Mouse (Mus musculus): ENCODE measurements around the gene Myo7a. TPM values are rescaled to one million over a fixed set of nuclear protein-coding genes. Genes with fewer than 3 reads are reported as not detected.
A peak's percentile ranks its signal among the peaks of the same experiment; 100 is the strongest.

Myo7a gene
- 10.2 and 10.5 TPM in 2 replicates for polyA plus RNA-seq (2015; fragmentation: Nextera tagmentation; extraction: Ambion mirVana)

DNA sequence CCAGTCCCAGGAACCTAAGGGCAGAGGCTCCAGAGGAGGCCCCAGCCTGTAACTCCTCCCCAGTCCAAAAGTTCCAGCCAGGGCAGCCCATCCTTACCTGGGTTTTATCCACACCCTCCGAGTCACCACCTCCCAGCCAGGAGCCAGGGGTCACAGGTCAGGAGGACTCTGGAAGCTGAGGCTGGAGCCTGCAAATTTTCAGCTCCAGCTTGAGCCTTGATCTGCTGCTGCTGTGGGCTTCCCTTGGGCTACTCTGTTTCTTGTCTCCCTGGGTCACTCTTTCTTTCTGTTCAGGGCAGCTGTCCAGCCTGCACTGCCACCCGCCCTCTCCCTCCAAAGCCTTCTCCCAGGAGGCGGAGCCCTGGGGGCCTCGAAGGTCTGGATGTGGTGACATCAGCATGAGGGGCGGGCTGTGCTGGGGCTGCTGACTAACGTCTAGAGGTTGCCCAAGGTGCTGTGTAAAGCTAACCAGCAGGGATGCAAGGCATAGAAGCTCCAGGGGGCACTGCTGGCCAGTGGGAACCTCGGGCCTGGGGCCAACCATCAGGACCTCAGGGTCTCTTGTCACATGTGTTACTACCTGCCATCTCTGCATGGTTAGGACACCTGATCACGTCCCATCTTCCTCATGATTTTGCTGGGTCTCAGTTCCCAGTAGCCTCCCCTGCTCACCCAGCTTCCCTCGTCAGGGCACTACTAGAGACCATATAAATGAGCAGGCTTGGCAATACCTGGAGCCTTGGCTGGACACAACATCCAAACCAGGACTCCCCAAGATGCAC is at the start of gene Myo7a:
Gene Myo7a, minus strand, starts transcription at position 346 of the 782 bp plus-strand sequence.
- H3K4me2 ChIP-seq = peak within 1 kb of the TSS; percentile 60
- peak within 1 kb of the TSS; percentile 57 for H3K9ac ChIP-seq

DNA sequence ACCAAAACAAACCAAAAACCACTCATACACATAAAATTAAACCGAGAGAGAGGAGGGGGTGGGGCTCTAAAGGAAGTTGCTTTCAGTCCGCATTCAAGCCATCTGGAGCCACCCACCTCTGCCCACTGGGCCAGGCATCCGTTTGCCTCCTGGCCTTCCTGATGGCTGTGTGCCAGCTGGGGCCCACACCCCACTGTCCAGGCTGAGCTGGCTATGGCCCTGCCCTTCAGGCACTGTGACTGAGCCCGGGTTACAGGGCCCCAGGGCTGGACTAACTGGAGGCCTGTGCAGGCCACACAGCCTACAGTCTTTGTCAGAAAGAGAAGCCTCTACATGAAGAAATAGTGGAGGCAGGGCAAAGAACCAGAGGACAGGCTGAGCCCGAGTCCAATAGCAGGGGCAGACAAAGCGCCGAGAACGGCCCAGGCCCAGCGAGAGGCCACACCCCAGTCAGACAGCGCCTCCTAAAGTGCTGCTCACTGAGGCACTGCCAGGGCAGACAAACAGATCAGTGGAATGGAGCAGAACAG is 45.7 kb upstream of the Myo7a start:
- H3K27me3 ChIP-seq = no peaks in the 10 kb centered on the region
- peaks cover 24% of the 10 kb centered on the region for H3K4me1 ChIP-seq
- no peak; the same call in 1 of the 2 replicates for ATAC-seq (ENCODE audit: insufficient number of reproducible peaks, insufficient read depth, low FRiP score, low TSS enrichment, low read depth)
- WGBS = 57% methylated on average over 10 of the region's 10 CpGs
- H3K4me3 ChIP-seq = no peak overlapping the region
- H3K9me3 ChIP-seq = no peaks in the 10 kb centered on the region
- no peaks in the 10 kb centered on the region for H3K36me3 ChIP-seq
- H3K9ac ChIP-seq = 0 out of 2 replicates have a peak overlapping the region, but pooled peaks have one; percentile 40
- peak overlapping the region; percentile 78; the same call in 1 of the 2 replicates for H3K27ac ChIP-seq
- H3K4me2 ChIP-seq = no peak overlapping the region

More for the DNA sequence above, at the start of gene Myo7a:
- Histone ChIP-seq H3K4me1 (peaks cover 24% of the 10 kb centered on the region), H3K36me3 (no peaks in the 10 kb centered on the region), H3K9me3 (no peaks in the 10 kb centered on the region), H3K27me3 (peaks cover 5% of the 10 kb centered on the region; the same call in 1 of the 2 replicates), H3K4me3 (peak within 1 kb of the TSS; percentile 27), H3K27ac (no peak within 1 kb of the TSS)
- WGBS = 35% methylated on average over 9 of the region's 9 CpGs
- no peak for ATAC-seq (ENCODE audit: insufficient number of reproducible peaks, insufficient read depth, low FRiP score, low TSS enrichment, low read depth)

DNA sequence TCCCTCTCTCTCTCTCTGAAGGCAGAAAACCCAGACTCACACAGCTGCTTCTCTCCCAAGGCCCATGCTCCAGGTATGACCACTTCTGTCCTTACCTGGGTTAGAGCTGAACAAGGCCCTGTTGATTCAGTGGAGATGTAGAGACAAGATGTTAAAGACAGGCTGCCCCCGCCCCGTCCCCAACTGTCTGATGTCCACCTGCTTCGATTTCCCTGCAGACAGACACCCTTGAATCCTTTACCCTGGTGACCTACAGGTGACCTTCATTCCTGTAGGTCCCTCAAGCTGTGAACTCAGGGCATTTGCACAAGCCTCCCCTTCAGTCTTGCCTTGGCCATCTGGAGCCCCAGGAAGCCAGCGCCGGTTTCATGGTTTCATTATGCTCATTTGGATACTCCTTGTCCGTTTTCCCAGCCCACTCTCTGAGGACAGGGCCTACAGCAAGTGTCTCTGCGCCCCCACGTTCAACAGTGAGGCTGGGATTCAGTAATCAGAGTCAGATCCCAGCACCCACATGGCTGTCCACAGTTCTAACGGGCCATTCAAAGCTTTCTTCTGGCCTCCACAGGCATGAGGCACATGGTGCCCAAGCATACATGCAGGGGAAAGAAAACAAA is 45.2 kb upstream of the Myo7a start:
- H3K36me3 ChIP-seq = no peaks in the 10 kb centered on the region
- H3K27ac ChIP-seq = peak overlapping the region; percentile 78; the same call in 1 of the 2 replicates

DNA sequence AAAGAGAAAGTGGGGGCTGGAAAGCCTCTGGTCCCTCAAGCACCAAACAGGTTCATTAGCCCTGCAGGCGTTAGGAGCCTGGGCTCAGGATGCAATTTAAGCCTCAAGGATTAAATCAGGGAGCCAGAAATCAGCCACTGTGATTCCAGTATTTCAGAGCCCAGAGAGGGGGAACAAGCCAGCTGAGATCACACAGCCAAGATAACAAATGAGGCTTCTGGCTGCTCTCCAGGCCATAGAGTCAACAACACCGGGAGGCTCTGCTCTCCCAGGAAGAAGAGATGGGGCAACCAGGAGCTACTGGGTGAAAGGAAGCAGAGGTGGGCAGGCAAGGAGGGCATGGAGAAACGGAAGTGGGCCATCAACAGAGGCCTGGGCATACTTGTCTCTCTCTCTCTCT is 44.4 kb upstream of the Myo7a start:
- H3K27me3 ChIP-seq = no peaks in the 10 kb centered on the region
- peaks cover 37% of the 10 kb centered on the region for H3K4me1 ChIP-seq
- WGBS = 52% methylated on average over 3 of the region's 3 CpGs
- H3K4me2 ChIP-seq = no peak overlapping the region
- H3K27ac ChIP-seq = no peak overlapping the region
- H3K9me3 ChIP-seq = no peaks in the 10 kb centered on the region
- no peak overlapping the region for H3K9ac ChIP-seq
- ATAC-seq (ENCODE audit: insufficient number of reproducible peaks, insufficient read depth, low FRiP score, low TSS enrichment, low read depth) = no peak
- H3K36me3 ChIP-seq = no peaks in the 10 kb centered on the region
- H3K4me3 ChIP-seq = no peak overlapping the region

More for the DNA sequence above, 45.2 kb upstream of the Myo7a start:
- no peak for ATAC-seq (ENCODE audit: insufficient number of reproducible peaks, insufficient read depth, low FRiP score, low TSS enrichment, low read depth)
- no peaks in the 10 kb centered on the region for H3K27me3 ChIP-seq
- no peak overlapping the region for H3K9ac ChIP-seq
- no peak overlapping the region for H3K4me3 ChIP-seq
- no peaks in the 10 kb centered on the region for H3K9me3 ChIP-seq
- no peak overlapping the region for H3K4me2 ChIP-seq
- peaks cover 30% of the 10 kb centered on the region for H3K4me1 ChIP-seq
- 56% methylated on average over 9 of the region's 9 CpGs for WGBS

DNA sequence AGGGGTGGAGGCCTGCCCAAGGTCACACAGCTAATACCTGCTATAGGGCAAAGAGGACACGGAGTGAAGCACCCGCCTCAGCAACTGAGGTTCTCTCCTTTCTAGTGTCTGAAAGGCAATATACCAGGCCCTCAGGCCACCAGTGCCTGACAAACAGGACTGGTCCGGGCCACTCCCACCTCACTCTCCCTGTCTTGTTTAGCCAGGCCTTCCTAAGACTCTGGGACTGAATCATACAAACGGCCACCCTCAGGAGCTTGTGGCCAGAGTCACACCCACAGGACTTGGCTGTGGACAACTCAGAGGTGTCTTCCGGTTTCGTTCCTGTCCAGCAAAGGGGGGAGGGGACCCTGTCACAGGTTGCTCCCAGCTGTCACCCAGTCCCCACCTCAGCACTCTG is 42.9 kb upstream of the Myo7a start:
- Histone ChIP-seq H3K36me3 (no peaks in the 10 kb centered on the region), H3K4me3 (no peak overlapping the region), H3K27me3 (no peaks in the 10 kb centered on the region), H3K27ac (no peak overlapping the region), H3K9me3 (no peaks in the 10 kb centered on the region), H3K9ac (no peak overlapping the region), H3K4me2 (no peak overlapping the region), H3K4me1 (peaks cover 40% of the 10 kb centered on the region)
- WGBS = 73% methylated on average over 6 of the region's 6 CpGs
- ATAC-seq (ENCODE audit: insufficient number of reproducible peaks, insufficient read depth, low FRiP score, low TSS enrichment, low read depth) = no peak

DNA sequence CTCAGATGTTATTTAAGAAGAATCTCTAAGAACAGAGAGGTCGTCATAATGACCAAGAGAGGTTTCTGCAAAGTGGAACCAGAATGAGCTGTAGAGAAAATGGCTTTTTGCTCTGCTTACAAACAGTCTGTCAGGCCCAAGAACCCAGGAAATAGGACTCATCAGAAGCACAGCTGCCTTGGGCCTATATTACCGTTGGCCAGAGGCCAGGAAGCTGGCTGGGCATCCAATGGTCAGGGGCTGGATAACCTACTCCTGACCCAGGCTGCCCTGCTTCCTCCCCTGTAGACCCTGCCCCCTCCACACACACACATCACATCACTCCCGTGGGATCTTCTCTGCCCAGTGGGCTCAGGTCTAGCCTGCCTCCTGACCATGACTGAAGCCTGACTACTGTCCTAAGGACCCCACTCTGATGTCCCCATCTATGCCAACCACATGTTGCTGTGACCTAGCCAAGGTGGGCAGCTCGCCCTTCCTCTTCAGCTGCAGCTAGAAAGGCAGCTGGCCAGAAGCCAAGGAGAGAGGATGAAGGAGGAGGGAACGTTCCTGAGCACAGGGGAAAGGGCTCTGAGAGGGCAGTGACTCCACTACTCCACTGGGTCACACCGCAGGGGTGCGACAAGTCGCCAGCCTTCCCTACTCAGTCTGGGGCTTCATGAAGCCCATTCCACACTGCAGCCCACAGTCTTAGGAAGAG is 40.9 kb upstream of the Myo7a start:
- H3K27ac ChIP-seq = no peak overlapping the region
- peaks cover 51% of the 10 kb centered on the region for H3K4me1 ChIP-seq
- H3K4me2 ChIP-seq = no peak overlapping the region
- H3K9ac ChIP-seq = no peak overlapping the region
- H3K36me3 ChIP-seq = no peaks in the 10 kb centered on the region
- H3K9me3 ChIP-seq = no peaks in the 10 kb centered on the region
- no peak overlapping the region for H3K4me3 ChIP-seq
- H3K27me3 ChIP-seq = no peaks in the 10 kb centered on the region
- WGBS = 40% methylated on average over 8 of the region's 8 CpGs
- no peak for ATAC-seq (ENCODE audit: insufficient number of reproducible peaks, insufficient read depth, low FRiP score, low TSS enrichment, low read depth)

DNA sequence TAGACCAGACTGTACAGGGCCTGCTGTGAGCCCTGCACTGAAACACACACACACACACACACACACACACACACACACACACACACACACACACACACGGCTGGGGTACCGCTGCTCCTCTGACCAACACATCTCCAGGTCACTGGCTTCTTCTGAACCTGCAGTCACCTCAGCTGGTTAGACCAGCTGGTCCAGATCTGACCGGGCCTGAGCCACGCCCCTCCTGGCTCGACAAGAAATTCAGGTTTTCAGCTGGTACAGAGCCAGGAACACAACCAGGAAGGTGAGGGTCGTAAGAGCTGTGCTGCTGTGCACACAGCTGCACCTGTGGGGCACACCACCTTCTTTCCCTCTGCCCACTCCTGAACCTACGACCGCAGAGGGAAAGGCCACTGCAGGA is 39.2 kb upstream of the Myo7a start:
- Histone ChIP-seq H3K4me2 (no peak overlapping the region), H3K27me3 (no peaks in the 10 kb centered on the region), H3K9me3 (no peaks in the 10 kb centered on the region), H3K27ac (peak overlapping the region; percentile 33; the same call in 1 of the 2 replicates), H3K4me3 (no peak overlapping the region), H3K36me3 (no peaks in the 10 kb centered on the region), H3K4me1 (peaks cover 38% of the 10 kb centered on the region), H3K9ac (no peak overlapping the region)
- 40% methylated on average over 8 of the region's 8 CpGs for WGBS
- peak; percentile 35; the same call in 1 of the 2 replicates for ATAC-seq (ENCODE audit: insufficient number of reproducible peaks, insufficient read depth, low FRiP score, low TSS enrichment, low read depth)

DNA sequence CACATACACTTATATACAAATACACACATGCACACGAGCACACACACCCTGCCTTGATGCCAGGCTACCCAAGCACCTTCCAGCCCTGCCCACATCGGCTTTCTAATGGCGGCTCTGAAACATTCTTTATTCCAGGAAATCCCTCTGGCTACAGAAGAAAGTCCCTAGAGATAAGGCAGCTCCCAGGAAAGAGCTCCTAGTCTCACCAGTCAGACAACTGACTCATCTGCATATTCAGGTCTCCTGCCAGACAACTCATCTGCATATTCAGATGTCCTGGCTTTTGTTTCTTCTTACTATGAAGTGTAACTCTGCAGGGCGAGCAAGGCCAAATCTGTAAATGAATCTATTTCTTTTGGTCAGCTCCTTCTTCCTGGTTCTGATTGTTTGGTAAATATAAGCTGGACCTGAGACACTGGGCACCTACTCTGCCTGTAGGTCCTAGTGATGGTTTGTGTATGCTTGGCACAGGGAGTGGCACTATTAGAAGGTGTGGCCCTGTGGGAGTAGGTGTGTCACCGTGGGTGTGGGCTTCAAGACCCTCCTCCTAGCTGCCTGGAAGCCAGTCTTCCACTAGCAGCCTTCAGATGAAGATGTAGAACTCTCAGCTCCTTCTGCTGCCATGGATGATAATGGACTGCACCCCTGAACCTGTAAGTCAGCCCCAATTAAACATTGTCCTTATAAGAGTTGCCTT is 38.5 kb upstream of the Myo7a start:
- H3K9ac ChIP-seq = no peak overlapping the region
- no peak overlapping the region for H3K4me2 ChIP-seq
- no peaks in the 10 kb centered on the region for H3K27me3 ChIP-seq
- H3K27ac ChIP-seq = peak overlapping the region; percentile 33; the same call in 1 of the 2 replicates
- H3K4me1 ChIP-seq = peaks cover 37% of the 10 kb centered on the region
- H3K4me3 ChIP-seq = no peak overlapping the region
- no peaks in the 10 kb centered on the region for H3K9me3 ChIP-seq
- H3K36me3 ChIP-seq = no peaks in the 10 kb centered on the region
- no peak for ATAC-seq (ENCODE audit: insufficient number of reproducible peaks, insufficient read depth, low FRiP score, low TSS enrichment, low read depth)
- WGBS = 55% methylated on average over 5 of the region's 5 CpGs

DNA sequence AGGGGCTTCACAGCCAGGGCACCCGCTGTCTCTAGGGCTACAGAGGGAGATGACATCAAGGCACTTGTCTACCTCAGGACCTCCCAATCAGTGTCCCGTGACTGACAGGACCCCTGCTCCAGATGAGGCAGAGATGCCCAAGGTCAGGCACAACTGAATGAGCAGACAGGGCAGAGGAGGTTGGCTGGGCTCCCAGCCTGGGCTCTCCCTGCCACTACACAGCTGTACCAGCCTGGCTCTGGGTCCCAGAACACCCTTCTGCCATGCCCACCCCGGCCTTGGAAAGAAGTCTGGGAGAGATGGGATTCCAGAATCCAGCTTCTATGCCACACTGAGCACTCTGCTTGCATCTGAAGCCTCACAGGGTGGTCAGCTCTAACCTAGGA is 36.9 kb upstream of the Myo7a start:
- no peaks in the 10 kb centered on the region for H3K27me3 ChIP-seq
- WGBS = 63% methylated on average over 3 of the region's 3 CpGs
- no peak overlapping the region for H3K4me3 ChIP-seq
- ATAC-seq (ENCODE audit: insufficient number of reproducible peaks, insufficient read depth, low FRiP score, low TSS enrichment, low read depth) = no peak
- H3K36me3 ChIP-seq = no peaks in the 10 kb centered on the region
- H3K4me1 ChIP-seq = peaks cover 43% of the 10 kb centered on the region
- H3K9ac ChIP-seq = no peak overlapping the region
- H3K27ac ChIP-seq = no peak overlapping the region
- no peak overlapping the region for H3K4me2 ChIP-seq
- H3K9me3 ChIP-seq = no peaks in the 10 kb centered on the region

DNA sequence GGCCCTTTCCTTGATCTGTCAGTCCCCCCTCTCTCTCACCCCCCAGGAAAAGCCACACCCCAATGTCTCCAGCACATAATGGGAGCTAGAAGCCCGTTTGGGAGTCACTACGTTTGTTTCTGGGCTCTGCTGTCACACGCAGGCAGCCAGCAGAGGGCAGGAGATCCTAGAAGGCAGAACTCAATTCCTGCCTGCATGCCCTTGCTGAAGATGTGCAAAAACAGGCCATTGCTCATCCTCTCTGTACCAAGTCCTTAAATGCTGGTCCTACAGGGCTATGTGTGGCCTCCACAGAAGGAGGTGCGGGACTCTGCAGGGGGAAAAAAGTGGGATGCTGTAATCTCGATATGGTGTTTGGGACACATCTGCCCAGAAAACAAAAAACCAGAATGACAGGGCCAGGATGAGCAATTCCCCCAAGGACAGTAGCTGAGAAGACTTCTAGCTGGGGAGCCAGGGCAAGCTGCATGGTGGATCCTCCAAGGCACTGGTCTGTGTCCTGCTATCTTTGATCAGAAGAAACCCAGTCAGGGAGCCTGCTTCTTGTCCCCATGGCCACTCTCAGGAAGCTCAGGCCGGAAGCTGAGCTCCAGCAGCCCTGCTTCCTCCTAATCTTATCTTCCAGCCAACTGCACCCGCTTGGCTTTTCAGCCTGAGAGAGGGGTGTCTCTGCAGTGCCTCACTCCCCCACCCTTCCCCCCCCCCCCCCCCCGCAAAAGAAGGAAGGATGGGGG is 36.4 kb upstream of the Myo7a start:
- no peak for ATAC-seq (ENCODE audit: insufficient number of reproducible peaks, insufficient read depth, low FRiP score, low TSS enrichment, low read depth)
- Histone ChIP-seq H3K4me1 (peaks cover 42% of the 10 kb centered on the region), H3K9me3 (no peaks in the 10 kb centered on the region), H3K27me3 (no peaks in the 10 kb centered on the region), H3K9ac (no peak overlapping the region), H3K4me3 (no peak overlapping the region), H3K27ac (no peak overlapping the region), H3K36me3 (no peaks in the 10 kb centered on the region), H3K4me2 (no peak overlapping the region)
- WGBS = 34% methylated on average over 7 of the region's 8 CpGs

Data from embryonic facial prominence, embryonic 13.5 days (tissue).